Mouse (Mus musculus) layer of hippocampus, adult 9-11 months (tissue): ENCODE data around the gene Hoxb4.
A peak's percentile ranks its signal among the peaks of the same experiment; 100 is the strongest.

Source experiments
- DNase-seq: peaks from one replicate; pipeline ENCODE4 v3.0.0; 2022

Gene Hoxb4

GRCm38 (mm10) chr11:96317608-96318367 is at the start of gene Hoxb4:
Gene Hoxb4 (plus strand): TSS chr11:96318267.
- DNase-seq: no peak

GRCm38 (mm10) chr11:96269869-96270268 is 48.2 kb upstream of the Hoxb4 start:
- no peak for DNase-seq

- no peak for DNase-seq
These were observed 47.0 kb upstream of the Hoxb4 start, which contains the start of gene Hoxb9 for GRCm38 (mm10) chr11:96270996-96271540. Gene Hoxb9 (plus strand): TSS chr11:96271457.

- DNase-seq: no peak
These were observed 46.5 kb upstream of the Hoxb4 start for GRCm38 (mm10) chr11:96271541-96272011.

- no peak for DNase-seq
These were observed 45.8 kb upstream of the Hoxb4 start for GRCm38 (mm10) chr11:96272024-96272921.

- DNase-seq: no peak
These were observed 43.6 kb upstream of the Hoxb4 start for GRCm38 (mm10) chr11:96274428-96274827.

- DNase-seq: no peak
These were observed 42.2 kb upstream of the Hoxb4 start for GRCm38 (mm10) chr11:96275896-96276295.

GRCm38 (mm10) chr11:96277151-96278044 is 40.7 kb upstream of the Hoxb4 start:
- no peak for DNase-seq

- DNase-seq: no peak
These were observed 39.7 kb upstream of the Hoxb4 start for GRCm38 (mm10) chr11:96278324-96278723.

GRCm38 (mm10) chr11:96278773-96279172 is 39.3 kb upstream of the Hoxb4 start:
- peak; percentile 65 for DNase-seq

GRCm38 (mm10) chr11:96279421-96280233 is 38.4 kb upstream of the Hoxb4 start:
- no peak for DNase-seq

GRCm38 (mm10) chr11:96280399-96281378 is 37.4 kb upstream of the Hoxb4 start:
- no peak for DNase-seq

GRCm38 (mm10) chr11:96281396-96281795 is 36.7 kb upstream of the Hoxb4 start:
- no peak for DNase-seq

GRCm38 (mm10) chr11:96281855-96282570 is 36.1 kb upstream of the Hoxb4 start, which contains the start of gene Hoxb8:
Gene Hoxb8 (plus strand): TSS chr11:96281905.
- no peak for DNase-seq

- no peak for DNase-seq
These were observed 35.2 kb upstream of the Hoxb4 start for GRCm38 (mm10) chr11:96282795-96283430.

GRCm38 (mm10) chr11:96284041-96284749 is 33.9 kb upstream of the Hoxb4 start:
- no peak for DNase-seq

- DNase-seq: no peak
These were observed 33.0 kb upstream of the Hoxb4 start for GRCm38 (mm10) chr11:96284774-96285734.
